Mouse (Mus musculus): ENCODE data around the gene 9530068E07Rik.
"Not testable (repeated sequence)": the region's sequence is repeated elsewhere in the genome, so short reads cannot be mapped to it uniquely, and the experiment has no call there.

The 9530068E07Rik gene

DNA sequence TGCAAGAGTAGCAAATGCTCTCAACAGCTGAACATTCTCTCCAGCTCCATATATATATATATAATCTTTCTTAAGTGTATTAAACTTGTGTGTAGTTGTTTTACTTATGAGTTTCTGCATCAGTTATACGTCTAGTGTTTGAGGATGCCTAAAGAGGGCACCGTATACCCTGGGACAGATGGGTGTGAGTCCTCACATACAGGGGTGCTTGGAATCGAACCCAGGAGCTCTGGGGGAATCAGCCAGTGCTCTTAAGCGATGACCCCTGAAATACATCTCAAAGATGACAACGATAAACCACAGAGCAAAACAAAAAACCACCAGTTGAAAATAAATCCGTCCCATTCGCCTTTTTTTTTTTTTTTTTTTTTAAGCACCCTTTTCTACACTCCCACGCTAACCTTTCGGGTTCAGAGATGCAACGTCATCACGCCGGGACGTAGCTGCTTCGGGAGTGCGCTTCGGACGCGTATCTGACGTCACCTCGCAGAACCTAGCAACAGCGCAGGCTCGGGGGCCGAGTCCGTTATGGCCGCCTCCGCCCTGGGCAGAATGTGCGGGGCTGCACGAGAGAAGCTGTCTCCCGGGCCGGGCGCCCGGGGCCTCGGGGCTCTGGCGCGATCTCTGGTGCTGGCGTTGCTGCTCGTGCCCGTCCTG lies at the start of gene 9530068E07Rik:
9530068E07Rik (plus strand) TSS at position 489 of the 657 bp plus-strand sequence.
- CTCF ChIA-PET = interaction anchor here (1.1 kb wide), 1 partner anchor 1108 kb away, joined by 7 read pairs; no protein-coding TSS in a partner anchor

DNA sequence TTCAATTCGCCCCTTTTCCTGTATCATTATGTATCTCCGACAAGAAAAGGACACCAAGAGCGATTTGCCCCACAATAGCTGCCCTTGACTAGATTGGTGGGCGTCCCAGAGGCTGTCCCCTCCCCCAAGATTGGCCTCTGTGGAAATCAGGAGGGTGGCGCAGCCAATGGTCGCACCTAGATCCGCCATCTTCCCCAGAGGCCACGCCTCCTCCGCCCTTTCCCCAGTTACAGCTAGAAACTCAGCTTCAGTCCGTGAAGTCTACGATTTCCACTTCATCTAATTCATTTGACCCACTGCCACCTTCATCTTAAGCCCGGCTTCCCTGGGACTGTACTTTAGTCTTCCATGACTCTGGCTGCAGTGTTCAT lies 49.6 kb upstream of the 9530068E07Rik start:
- CTCF ChIA-PET = interaction anchor here (0.6 kb wide), 1 partner anchor 28 kb away, joined by 3 read pairs; no protein-coding TSS in a partner anchor

- CTCF ChIA-PET = no interaction called here
Measured at GRCm38 (mm10) chr11:52348156-52348555, 48.1 kb upstream of the 9530068E07Rik start.

GRCm38 (mm10) chr11:52348724-52349123 lies 47.5 kb upstream of the 9530068E07Rik start:
- CTCF ChIA-PET = interaction anchor here (1.5 kb wide), 1 partner anchor 26 kb away, joined by 3 read pairs; no protein-coding TSS in a partner anchor

GRCm38 (mm10) chr11:52350924-52351323 lies 45.3 kb upstream of the 9530068E07Rik start:
- CTCF ChIA-PET = interaction anchor here (0.7 kb wide), 1 partner anchor 64 kb away, joined by 3 read pairs; no protein-coding TSS in a partner anchor

DNA sequence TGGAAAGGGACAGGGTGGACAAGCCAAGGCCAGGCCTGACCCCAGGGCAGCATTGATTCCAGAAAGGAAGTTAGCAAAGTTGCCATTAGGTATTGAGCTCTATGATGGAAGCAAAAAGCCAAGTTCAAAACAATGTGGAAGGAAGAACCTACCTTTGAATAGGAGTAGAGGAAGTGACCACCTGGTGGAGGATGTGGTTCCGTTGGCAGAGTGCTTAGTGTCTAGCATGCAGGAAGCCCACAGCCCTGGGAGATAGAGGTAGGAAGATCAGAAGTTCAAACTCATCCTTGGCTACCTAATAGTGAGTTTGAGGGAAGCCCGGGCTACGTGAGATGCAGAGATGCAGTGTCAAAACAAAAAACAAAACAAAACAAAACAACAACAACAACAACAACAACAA lies 44.0 kb upstream of the 9530068E07Rik start:
- CTCF ChIA-PET = interaction anchor here (1.1 kb wide), 1 partner anchor 14 kb away, joined by 3 read pairs; no protein-coding TSS in a partner anchor

DNA sequence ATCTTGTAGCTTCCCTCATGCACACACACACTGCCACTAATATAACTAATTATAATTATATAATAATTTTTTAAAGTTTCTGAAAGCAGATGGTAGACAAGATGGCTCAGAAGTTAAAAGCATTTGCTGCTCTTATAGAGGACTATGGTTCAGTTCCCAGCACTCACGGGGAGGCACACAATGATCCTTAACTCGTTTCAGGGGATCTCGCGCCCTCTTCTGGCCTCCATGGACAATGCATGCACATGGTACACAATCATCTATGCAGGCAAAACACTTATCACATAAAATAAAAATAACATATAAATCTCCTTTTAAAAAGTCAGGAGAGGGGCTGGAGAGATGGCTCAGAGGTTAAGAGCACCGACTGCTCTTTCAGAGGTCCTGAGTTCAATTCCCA lies 41.6 kb upstream of the 9530068E07Rik start:
- CTCF ChIA-PET = no interaction called here

- CTCF ChIA-PET = interaction anchor here (0.7 to 0.9 kb wide), 2 partner anchors 119 to 849 kb away, joined by 5 to 7 read pairs; no protein-coding TSS in a partner anchor
Measured at GRCm38 (mm10) chr11:52355601-52356000, 40.6 kb upstream of the 9530068E07Rik start.

DNA sequence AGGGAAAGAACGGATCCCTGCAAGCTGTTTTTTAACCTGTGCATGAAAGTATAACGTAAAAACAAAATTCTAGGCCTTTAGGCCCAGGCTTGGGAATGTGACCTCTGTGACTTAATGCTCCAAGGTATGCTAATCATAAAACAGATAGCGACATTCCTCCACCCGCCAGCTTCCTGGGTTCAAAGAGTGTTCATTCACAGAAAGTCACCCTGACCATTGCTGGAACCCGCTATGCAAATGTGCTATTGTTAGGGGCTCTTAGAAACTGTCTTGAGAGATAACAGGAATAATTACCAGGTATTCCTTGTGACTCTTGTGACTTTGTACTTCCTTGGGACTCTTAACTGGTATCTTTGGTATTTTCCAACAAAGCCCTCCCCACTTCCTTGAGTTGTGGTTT lies 39.1 kb upstream of the 9530068E07Rik start:
- CTCF ChIA-PET = not testable (repeated sequence)

GRCm38 (mm10) chr11:52358520-52358919 lies 37.7 kb upstream of the 9530068E07Rik start:
- CTCF ChIA-PET = interaction anchor here (0.7 kb wide), 1 partner anchor 18 kb away, joined by 3 read pairs; no protein-coding TSS in a partner anchor

DNA sequence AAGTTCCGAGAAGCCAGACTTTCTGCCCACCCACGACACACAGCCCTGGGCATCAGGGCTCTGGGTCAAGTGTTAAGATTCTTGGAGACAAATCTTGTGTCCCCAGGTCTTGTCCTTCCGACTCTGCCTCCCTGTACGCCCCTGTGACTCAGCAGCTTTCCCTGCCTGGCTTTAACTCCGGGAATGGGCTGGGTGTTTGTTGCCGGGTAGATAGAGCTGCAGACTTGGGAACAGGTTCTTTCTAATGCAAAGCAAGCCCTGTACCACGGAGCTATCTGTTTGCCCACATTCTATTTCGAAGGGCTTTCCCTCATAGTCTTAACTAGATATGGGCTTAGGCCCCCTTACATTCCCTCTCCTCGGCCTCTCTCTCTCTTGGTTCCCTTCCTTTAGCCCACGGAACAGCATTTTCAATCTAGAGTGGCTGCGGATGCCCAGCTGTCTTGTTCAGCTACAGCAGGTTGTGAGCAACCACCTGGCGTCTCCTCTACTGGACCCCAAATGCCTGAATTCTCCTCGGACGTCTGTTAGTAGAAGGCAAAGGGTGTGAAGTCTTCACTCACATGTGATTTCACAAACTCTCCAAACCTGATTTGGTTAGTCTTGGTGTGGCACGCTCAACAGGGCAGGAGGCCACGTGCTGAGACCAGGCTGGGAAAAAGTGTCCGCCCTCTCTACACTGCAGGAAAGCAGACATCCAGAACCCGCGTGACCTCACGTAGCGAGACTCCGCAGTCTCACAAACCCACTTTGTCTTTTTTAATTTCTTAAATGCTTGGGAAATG lies 36.4 kb upstream of the 9530068E07Rik start:
- CTCF ChIA-PET = interaction anchor here (0.6 kb wide), 1 partner anchor 18 kb away, joined by 3 read pairs; no protein-coding TSS in a partner anchor

DNA sequence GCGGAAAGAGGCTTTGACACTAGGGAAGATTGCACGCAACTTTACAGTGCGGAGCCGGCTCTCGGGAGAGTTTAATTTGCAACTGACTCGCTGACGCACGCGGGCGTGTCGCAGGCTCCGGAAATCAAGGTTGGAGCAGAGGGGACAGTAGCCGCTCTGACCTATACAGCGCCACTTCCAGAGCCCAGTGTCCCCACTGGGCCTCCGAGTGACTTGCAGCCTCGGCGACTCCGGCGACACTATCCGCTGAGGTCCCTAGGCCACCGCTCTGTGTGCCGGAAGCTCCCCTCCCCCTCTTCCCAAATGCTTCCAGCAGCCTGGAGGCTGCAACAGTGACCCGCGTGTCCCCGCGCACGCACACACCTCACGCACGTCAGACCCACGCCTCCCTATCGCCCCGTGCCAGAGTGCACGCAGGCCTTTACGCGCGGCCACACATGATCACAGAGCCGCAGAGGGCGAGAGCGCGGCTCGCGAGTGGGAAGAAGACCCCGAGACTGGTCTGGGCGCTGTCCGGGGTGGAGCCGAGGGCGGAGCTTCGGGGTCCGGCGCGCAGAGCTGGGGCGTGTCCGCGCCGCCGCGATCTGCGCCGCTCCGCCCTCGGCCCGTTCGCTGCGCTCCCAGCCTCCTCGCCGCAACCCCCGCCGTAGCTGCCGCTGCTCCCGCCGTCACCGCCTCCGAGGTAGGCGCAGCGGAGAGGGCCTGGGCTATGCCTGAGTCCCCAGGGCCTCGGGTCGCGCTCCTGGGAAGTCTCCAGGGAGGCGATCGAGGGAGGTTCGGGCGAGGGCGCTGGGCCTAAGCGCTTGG lies 35.6 kb upstream of the 9530068E07Rik start, which contains the start of gene Vdac1:
Vdac1 (plus strand) TSS at position 390 of the 807 bp plus-strand sequence.
- CTCF ChIA-PET = interaction anchor here (0.6 kb wide), 2 partner anchors 18 to 1844 kb away, joined by 3 read pairs; no protein-coding TSS in a partner anchor

DNA sequence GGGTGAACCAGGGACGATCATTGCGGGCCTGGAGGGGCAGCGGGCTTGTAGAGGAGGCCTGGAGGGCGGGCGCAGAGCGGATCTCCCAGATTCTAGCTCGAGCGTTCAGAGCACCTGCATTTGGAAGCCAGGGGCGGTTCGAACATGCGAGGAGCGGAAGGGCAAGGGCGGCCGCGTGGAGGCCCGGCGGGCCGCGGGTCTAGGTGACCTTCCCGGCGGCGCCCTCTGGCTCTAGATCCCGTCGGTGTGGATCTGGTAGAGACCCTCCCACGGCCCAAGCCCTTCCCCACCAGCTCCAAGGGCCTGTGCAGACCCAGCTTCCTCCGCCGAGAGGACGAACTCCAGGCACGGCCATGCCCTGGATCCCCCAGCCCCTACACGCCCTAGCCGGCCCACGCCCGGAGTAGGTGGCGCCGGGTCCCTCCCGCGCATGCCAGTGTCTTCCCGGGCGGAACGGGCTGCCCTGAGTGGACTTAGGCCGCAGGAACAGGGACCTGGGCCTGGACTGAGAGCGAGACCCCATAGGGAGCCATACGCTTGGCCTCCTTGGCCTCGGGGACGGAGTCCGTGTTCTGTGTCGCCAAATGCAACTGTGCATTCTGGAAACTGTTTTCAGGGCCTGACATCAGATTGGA lies 34.8 kb upstream of the 9530068E07Rik start:
- CTCF ChIA-PET = interaction anchor here (0.6 kb wide), 1 partner anchor 1843 kb away, joined by 3 read pairs; no protein-coding TSS in a partner anchor

DNA sequence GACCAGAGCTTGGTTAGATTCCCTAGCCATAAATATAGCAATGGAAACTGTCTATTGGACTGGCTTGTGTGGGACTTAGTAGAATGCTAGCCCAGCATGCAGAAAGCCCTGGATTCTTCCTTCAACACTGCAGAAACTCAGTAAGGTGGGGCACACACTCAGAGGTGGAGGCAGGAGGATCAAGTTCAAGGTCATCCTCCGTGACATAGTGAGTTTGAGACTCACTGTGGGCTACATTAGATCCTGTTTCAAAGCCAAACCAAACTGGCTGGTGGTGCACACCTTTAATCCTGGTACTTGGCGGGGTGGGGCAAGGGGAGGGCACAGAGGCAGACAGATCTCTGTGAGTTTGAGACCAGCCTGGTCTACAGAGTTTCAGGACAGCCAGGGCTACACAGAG lies 31.9 kb upstream of the 9530068E07Rik start:
- CTCF ChIA-PET = no interaction called here

DNA sequence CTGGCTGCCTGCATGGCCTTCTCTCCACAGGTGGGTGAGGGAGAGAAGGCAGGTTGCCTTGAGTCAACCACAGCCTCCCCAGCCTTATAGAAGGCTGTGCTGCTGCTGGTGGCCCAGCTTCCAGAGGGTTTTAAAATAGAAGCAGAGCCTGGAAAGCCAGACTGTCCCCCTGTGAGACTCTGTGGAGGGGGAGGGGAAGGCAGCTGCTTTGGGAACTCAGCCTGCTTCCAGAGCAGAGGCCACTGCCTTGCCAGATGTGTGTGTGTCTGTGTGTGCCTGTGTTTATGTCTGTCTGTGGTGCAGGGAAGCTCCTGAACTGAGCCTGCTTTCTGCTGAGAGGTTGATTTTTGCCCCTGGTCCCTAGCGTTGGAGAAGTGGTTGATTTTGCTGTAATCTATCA lies 31.1 kb upstream of the 9530068E07Rik start:
- CTCF ChIA-PET = no interaction called here

DNA sequence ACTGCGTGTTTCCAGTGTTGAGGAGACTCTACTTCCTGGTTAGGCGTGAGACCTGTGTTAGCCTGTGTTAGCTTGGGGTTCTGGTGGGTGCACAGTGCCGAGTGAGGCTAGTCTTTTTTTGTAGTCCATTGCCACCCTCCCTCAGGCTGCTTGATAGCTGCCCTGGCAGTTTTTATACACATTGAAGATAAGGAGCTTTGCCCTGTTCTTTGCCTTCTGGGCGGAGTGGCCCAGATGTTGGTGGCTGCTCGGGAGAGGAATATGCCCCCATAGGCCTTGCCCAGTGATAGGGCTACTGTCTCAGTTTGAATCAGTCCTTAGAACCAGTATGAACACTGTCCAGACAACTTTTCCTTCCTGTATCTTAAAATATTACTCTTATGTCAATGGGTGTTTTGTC lies 29.9 kb upstream of the 9530068E07Rik start:
- CTCF ChIA-PET = interaction anchor here (1.1 kb wide), 1 partner anchor 14 kb away, joined by 3 read pairs; no protein-coding TSS in a partner anchor

- CTCF ChIA-PET = interaction anchor here (0.7 kb wide), 1 partner anchor 110 kb away, joined by 4 read pairs; no protein-coding TSS in a partner anchor
Measured at GRCm38 (mm10) chr11:52368176-52368985, 27.8 kb upstream of the 9530068E07Rik start.

- CTCF ChIA-PET = interaction anchor here (0.5 to 0.7 kb wide), 2 partner anchors 69 to 111 kb away, joined by 4 to 7 read pairs; no protein-coding TSS in a partner anchor
Measured at GRCm38 (mm10) chr11:52369252-52370134, 26.7 kb upstream of the 9530068E07Rik start.

DNA sequence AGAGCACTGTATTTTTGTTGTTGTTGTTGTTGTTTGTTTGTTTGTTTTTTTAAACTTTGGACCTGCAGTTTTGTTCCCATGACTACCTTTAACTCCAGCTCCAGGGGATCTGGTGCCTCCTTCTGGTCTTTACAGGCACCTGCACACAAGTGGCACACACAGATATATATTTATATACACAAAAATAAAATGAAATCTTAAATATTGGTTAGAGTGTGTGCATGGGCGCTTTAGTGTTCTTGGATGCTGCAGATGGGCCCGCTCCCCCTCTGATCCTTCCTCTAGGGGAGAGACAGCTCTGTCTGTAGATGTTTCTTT lies 26.1 kb upstream of the 9530068E07Rik start:
- CTCF ChIA-PET = interaction anchor here (0.5 kb wide), 1 partner anchor 69 kb away, joined by 7 read pairs; no protein-coding TSS in a partner anchor
